Mouse (Mus musculus) adrenal gland, postnatal 36 days (tissue): ENCODE data around the gene Utrn. TPM values are rescaled to one million over a fixed set of nuclear protein-coding genes. Genes with fewer than 3 reads are reported as not detected.

ENCODE experiments used
- DNase-seq, 2 experiments: peaks; one replicate each; pipeline ENCODE4 v3.0.0; 2021; ENCODE audit warnings: mixed read lengths in 1 of 2
- total RNA-seq, 2 experiments: library from RNA; stranded (reverse); gene quantifications; 2 replicates each; pipeline ENCODE4 v1.2.3; 2021

The Utrn gene
- total RNA-seq, 2 experiments from 2014 or later, result 98.5 to 102 TPM

- DNase-seq, result no peak
These were observed 137.7 kb downstream of the Utrn start for GRCm38 (mm10) chr10:12731459-12731858.

DNA sequence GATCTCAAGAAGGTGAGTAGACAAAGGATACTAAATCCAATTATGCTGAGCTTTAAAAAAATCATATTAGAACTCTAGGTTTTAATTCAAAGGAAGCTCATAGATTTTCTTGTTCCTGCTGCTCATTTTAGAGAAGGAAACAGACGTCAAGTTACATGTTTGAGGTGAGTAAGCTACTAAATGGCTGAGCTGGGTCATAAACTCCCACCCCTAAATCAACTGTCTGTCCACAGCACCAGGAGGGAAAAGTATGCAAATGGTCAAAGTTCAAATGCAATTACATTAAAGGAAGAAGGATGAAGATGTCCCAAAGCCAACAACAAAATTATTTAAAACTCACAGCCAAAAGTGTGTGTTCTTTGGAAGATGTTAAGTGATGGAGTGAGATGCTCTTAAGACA lies 139.5 kb downstream of the Utrn start:
- no peak for DNase-seq

GRCm38 (mm10) chr10:12729033-12729432 lies 140.1 kb downstream of the Utrn start:
- DNase-seq, result no peak

- DNase-seq, result no peak
These were observed 141.3 kb downstream of the Utrn start for GRCm38 (mm10) chr10:12727881-12728280.

- no peak for DNase-seq
These were observed 143.0 kb downstream of the Utrn start for GRCm38 (mm10) chr10:12726041-12726608.

GRCm38 (mm10) chr10:12724247-12725001 lies 144.7 kb downstream of the Utrn start:
- DNase-seq, result peak; percentile 12 to 26

DNA sequence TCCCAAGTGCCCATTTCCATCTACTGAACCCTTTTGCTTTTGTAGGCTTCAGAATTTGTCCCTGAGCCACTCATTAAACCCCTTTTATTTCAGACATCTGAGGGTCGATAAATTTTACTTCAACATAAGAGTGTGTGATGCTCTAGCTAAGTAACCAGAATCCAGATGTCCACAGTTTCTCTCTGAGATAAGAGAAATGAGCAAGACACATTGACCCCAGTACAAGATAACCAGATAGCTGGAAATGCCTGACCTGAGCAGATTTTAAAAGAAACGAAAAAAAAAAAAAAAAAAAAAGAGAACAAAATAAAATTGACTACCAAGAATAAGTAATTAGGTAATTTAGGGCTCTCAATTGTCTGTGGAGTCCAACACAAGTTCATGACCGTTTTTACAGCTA lies 145.9 kb downstream of the Utrn start:
- no peak for DNase-seq

GRCm38 (mm10) chr10:12722111-12722510 lies 147.1 kb downstream of the Utrn start:
- no peak for DNase-seq

GRCm38 (mm10) chr10:12718386-12718785 lies 150.8 kb downstream of the Utrn start:
- no peak for DNase-seq

- no peak for DNase-seq
These were observed 151.8 kb downstream of the Utrn start for GRCm38 (mm10) chr10:12717381-12717780.

DNA sequence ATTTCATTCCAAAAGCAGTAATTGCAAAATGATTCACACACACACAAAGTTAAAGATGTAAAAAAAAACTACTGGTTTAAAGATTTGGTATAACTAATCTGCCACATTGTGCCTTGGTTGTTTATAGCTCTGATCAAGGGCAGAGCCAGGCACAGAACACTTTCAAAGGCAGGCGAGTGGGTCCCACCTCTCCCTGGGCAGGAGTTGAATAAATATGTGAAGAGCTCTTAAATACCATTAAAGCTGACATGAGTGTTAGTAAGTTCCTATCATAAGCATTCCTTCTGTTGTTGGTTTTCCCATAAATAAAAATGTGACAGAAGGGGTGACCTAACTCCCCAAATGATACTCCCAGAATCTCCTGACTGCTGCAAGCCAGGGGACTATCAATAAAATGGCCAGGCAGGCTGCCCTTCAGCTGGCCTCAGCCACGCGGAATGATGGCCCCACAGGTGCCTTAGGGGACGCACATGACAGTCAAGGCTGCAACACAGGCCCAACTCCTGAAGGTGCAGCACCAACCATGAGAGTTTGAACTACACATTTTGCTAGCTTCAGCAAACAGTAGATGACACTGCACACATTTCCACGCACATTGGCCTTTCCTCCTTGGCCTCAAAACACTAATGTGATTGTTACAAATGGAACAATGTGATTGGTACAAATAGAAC lies 152.4 kb downstream of the Utrn start:
- DNase-seq, result no peak

DNA sequence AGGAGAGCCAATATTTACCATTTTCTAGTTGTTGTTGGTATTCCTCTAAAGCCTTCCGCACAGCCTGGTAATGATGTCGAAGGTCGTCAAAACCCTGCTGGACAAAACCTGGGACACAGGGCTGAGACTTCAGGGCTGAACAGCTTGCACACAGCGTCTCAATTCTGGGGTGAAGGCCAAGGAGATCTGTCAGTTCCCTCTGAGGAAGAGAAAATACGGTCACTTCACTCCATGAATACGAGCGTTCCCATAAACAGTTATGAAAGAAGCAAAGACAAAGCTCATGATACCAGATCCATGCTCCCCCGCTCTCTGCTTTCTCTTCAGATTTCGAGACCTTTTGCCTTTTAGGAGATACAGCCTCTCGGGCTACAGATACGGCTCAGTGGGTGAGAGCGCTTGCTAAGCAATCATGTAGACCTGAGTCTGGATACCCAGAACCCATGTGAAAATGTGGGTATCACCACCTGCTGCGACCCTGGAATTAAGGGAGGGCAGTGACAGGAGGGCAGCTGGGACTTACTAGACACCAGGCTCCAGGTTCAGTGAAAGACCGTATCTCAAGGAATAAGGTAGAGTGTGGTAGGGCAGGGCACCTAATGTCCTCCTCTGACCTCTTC lies 155.8 kb downstream of the Utrn start:
- no peak for DNase-seq

DNA sequence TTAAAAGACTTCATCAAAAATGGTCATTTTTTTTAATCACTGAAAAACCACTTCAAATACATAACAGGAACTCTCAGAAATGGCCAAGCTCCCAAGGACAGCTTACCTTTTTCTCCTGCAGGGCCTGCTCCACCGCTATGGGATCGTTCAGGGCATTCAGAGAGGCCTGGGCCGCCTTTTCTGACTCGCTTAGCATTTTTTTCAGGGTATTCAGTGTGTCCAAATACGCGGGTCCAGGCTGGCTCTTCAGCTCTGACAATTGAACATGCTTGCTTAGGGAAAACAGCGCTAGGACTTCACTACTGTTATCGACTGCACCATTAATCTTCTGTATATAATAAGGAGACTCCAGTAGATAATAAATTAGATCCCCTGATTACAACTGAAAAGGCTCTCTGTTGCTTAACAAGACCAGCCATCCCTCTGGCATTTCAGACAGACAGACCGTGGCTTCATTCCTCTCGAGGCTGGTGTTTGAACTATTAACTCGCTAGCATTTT lies 157.8 kb downstream of the Utrn start:
- DNase-seq, result no peak

DNA sequence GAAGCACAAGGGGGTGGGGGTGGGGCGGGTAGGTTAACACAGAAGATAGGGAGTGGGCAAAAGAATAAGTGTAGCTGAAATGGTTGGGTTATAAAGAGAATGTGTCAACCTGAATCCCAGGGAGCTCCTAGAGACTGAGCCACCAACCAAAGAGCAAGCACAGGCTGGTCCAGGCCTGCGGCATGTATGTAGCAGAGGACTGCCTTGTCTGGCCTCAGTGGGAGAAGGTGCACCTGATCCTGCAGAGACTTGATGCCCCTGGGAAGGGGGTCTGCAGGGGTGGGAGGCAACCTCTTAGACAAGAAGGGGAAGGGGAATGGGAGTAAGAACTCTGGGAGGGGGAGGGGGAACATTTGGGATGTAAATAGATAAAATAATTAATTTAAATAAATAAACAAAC lies 162.6 kb downstream of the Utrn start:
- no peak for DNase-seq

GRCm38 (mm10) chr10:12705990-12706389 lies 163.2 kb downstream of the Utrn start:
- DNase-seq, result no peak

- DNase-seq, result no peak
These were observed 164.9 kb downstream of the Utrn start for GRCm38 (mm10) chr10:12704290-12704689.

GRCm38 (mm10) chr10:12703526-12703925 lies 165.6 kb downstream of the Utrn start:
- no peak for DNase-seq

DNA sequence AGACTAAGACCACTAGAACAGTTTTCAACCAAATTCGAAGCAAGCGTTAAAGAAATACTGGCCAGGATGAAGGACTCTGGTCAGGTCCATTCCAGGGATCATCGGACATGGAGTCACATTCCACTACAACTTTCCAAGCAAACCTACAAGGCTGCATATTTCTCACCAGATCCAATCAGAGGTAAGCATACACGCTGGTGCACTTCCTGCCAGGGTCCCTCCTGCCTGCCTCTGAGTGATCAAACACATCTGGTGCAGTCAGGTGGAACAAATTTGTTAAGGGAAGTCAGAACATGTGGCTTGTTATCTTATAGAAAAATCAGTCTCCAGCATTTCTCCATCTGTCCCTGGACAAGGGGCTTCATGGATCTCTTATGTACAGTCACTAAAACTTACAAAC lies 167.0 kb downstream of the Utrn start:
- no peak for DNase-seq

- peak; percentile 15 to 33 for DNase-seq
These were observed 167.5 kb downstream of the Utrn start for GRCm38 (mm10) chr10:12701694-12702093.

GRCm38 (mm10) chr10:12700576-12700975 lies 168.6 kb downstream of the Utrn start:
- no peak for DNase-seq

- DNase-seq, result no peak
These were observed 171.3 kb downstream of the Utrn start for GRCm38 (mm10) chr10:12697902-12698301.

DNA sequence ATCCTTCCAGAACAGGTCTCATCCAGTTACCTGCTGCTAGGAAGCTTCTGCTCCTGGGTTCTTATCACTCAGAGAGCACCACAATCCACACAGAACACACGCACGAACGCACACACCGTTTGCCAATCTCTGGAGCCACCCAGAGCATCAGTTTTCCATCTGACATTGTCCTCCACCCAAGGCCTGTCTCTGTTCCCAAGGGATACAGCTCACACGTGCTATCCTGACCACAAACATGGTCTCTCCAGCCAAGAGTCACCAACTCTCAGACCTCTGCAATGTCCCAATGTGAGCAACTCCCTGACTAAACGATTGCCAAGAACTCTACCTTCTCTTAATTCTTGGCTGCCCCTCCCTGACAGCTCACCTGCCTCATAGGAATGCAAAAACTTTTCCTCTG lies 172.5 kb downstream of the Utrn start:
- no peak for DNase-seq

- DNase-seq, result peak in 1 of 2 experiments; percentile 15
These were observed 174.4 kb downstream of the Utrn start for GRCm38 (mm10) chr10:12694774-12695173.
